Mouse (Mus musculus): ENCODE data around the gene Nutf2. TPM values are rescaled to one million over a fixed set of nuclear protein-coding genes. Genes with fewer than 3 reads are reported as not detected.

Gene Nutf2
- total RNA-seq, 4 experiments from 2014 or later = 19.8 to 39.6 (median 23.2) TPM

Other genes starting within 250 kb of the Nutf2 start
- gene Ctcf, start 224.0 kb upstream of the Nutf2 start, total RNA-seq (2022) = 10 to 100 TPM; 65.3 to 80.8 (median 68.8) TPM
- not detected for gene Agrp, start 223.2 kb upstream of the Nutf2 start, total RNA-seq (2022)
- gene Carmil2, start 174.3 kb upstream of the Nutf2 start, total RNA-seq (2022) = 10 to 100 TPM; 57.2 to 62.8 (median 58.3) TPM
- gene Acd, start 159.5 kb upstream of the Nutf2 start, total RNA-seq (2022) = 10 to 100 TPM; 49.0 to 53.8 (median 50.9) TPM
- gene Pard6a, start 159.4 kb upstream of the Nutf2 start, total RNA-seq (2022) = 10 to 100 TPM; 34.7 to 42.3 (median 39.2) TPM
- gene 4933405L10Rik, start 152.9 kb upstream of the Nutf2 start, total RNA-seq (2022) = under 1 TPM in 2 of 4 experiments, not detected in 2; 0.44 to 0.46 TPM
- 10 to 100 TPM in 1 of 4 experiments, 1 to 10 TPM in 3; 9.0 to 11.2 (median 9.3) TPM for gene Enkd1, start 152.4 kb upstream of the Nutf2 start, total RNA-seq (2022)
- gene Gfod2, start 101.9 kb upstream of the Nutf2 start, total RNA-seq (2022) = 10 to 100 TPM; 14.5 to 21.4 (median 18.3) TPM
- 10 to 100 TPM; 20.1 to 24.4 (median 22.4) TPM for gene Ranbp10, start 33.2 kb upstream of the Nutf2 start, total RNA-seq (2022)
- under 1 TPM in 1 of 4 experiments, not detected in 3; 0.16 TPM for gene Tsnaxip1, start 32.8 kb upstream of the Nutf2 start, total RNA-seq (2022)
- 10 to 100 TPM; 14.4 to 17.8 (median 16.0) TPM for gene Cenpt, start 7.3 kb upstream of the Nutf2 start, total RNA-seq (2022)
- 10 to 100 TPM; 36.8 to 41.5 (median 37.4) TPM for gene Thap11, start 5.4 kb upstream of the Nutf2 start, total RNA-seq (2022)
- 10 to 100 TPM; 56.5 to 64.4 (median 62.9) TPM for gene Edc4, start 20.3 kb downstream of the Nutf2 start, total RNA-seq (2022)
- 1 to 10 TPM; 4.3 to 5.6 (median 4.9) TPM for gene Nrn1l, start 33.0 kb downstream of the Nutf2 start, total RNA-seq (2022)
- 10 to 100 TPM in 1 of 4 experiments, 1 to 10 TPM in 3; 8.5 to 11.2 (median 9.1) TPM for gene Pskh1, start 39.9 kb downstream of the Nutf2 start, total RNA-seq (2022)
- 1 to 10 TPM in 1 of 4 experiments, under 1 TPM in 2, not detected in 1; 0.67 to 1.2 (median 0.98) TPM for gene Ctrl, start 73.3 kb downstream of the Nutf2 start, total RNA-seq (2022)
- 10 to 100 TPM; 82.5 to 92.6 (median 90.1) TPM for gene Psmb10, start 77.9 kb downstream of the Nutf2 start, total RNA-seq (2022)
- gene Lcat, start 82.8 kb downstream of the Nutf2 start, total RNA-seq (2022) = 10 to 100 TPM; 19.5 to 27.1 (median 23.5) TPM
- gene Slc12a4, start 105.5 kb downstream of the Nutf2 start, total RNA-seq (2022) = 10 to 100 TPM; 18.8 to 23.8 (median 20.6) TPM
- under 1 TPM in 1 of 4 experiments, not detected in 3; 0.23 TPM for gene Dpep3, start 118.8 kb downstream of the Nutf2 start, total RNA-seq (2022)
- gene Dus2, start 130.8 kb downstream of the Nutf2 start, total RNA-seq (2022) = 10 to 100 TPM; 18.0 to 23.1 (median 20.5) TPM
- gene Dpep2nb, start 145.4 kb downstream of the Nutf2 start, total RNA-seq (2022) = under 1 TPM in 1 of 4 experiments, not detected in 3; 0.57 TPM
- 10 to 100 TPM; 13.9 to 16.8 (median 14.8) TPM for gene Ddx28, start 151.3 kb downstream of the Nutf2 start, total RNA-seq (2022)
- gene Nfatc3, start 198.3 kb downstream of the Nutf2 start, total RNA-seq (2022) = 10 to 100 TPM; 12.9 to 15.5 (median 14.7) TPM

Measured in left cerebral cortex, adult 8-10 months (tissue).